Mouse (Mus musculus) 416B (cell line): ENCODE measurements around the gene Lancl2.
A peak's percentile ranks its signal among the peaks of the same experiment; 100 is the strongest.

Source experiments
- DNase-seq: peaks from one replicate; pipeline ENCODE4 v3.0.0; 2011; ENCODE audit warnings: low read depth

Gene Lancl2

DNA sequence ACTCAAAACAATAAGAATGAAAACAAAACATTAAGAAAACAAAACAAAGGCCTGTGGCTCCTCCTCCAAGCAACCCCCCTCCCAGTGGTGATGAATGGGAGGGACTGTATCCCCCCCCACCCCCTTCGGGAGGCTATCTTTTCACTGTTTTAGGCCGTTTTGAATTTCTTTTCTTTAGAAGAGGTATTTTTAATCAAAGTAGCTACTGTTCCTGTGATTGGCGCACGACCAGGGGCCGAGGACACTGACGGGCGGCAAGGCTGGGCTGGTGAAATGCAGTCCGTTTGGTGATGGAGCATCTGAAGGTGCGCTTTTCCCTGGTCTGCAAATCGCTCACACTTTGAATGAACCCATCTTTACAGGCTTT lies at the start of gene Lancl2:
Gene Lancl2, plus strand, starts transcription at position 165 of the 367 bp plus-strand sequence.
- no peak for DNase-seq

DNA sequence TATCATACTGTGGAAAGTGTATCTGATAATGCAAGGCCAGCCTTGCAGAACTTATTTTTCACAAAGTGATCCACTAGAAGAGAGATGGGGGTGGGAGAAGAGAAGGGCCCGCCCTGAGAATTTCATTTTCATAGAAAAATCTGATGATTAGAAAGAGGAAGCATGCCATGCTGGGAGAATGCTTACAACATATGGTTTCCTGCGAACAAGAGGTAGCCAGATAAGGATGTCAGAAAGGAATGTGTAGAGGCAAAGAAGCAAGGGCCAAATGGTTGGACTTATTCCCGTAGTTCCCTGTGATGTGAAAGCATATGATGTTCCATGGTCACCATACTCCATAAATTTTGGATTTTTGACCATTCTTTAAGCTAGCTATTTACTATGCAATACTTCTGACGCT lies 41.0 kb upstream of the Lancl2 start:
- peak; percentile 8 for DNase-seq

DNA sequence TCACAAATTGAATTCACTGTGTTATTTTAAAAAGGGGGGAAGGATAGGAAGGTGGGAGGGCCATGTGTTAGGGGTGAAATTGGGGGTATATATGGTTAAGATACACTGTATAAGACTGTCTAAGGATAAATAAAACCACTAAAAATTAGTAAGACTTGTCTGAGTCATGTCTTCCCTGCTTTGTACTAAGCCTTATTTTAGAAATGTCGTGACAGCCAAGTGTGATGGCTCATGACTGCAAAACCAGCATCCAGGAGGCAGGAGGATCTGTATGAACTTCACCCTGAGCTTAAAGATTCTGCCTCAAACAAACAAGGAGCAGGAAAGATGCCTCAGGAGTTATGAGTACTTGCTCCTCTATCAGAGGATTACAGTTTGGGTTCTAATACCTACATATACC lies 18.2 kb upstream of the Lancl2 start:
- DNase-seq: no peak

DNA sequence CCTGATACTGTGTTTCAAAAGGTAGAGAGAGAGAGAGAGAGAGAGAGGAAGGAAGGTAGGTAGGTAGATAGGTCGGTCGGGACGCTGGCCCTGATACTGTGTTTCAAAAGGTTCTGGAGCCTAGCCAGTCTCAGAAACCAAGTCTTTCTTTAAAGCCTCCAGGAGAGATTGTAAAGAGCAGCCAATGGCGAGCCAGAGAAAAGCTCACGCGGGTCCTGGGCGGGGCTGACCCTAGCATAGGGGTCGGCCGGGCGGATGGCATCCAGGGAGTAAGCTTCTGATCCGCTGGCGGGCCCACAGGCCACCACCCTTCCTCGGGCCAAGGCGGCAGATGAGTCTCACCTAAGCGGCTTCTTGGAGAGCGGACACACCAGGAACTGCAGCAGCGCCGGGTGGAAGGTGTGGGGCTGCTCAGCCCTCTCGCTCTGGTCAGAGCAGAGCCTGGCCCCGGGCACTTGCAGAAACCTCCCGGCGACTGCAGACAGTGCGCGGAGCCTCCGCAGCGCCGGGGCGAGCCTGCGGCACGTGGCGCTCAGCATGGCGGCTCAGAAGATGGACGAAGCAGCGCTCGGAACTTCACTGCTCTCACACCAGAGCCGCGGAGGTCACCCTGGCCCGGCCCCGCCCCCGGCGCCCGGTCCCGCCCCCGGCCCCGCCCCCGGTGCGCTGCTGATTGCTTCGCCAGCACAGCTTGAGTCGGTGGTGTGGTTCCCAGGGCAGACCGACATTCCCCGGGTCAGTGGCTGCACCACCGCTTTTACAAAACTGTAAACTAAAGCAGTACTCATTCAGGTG lies 10.7 kb upstream of the Lancl2 start, which contains the start of gene Pyurf:
Gene Pyurf, minus strand, starts transcription at position 612 of the 795 bp plus-strand sequence.
- DNase-seq: peak; percentile 95

DNA sequence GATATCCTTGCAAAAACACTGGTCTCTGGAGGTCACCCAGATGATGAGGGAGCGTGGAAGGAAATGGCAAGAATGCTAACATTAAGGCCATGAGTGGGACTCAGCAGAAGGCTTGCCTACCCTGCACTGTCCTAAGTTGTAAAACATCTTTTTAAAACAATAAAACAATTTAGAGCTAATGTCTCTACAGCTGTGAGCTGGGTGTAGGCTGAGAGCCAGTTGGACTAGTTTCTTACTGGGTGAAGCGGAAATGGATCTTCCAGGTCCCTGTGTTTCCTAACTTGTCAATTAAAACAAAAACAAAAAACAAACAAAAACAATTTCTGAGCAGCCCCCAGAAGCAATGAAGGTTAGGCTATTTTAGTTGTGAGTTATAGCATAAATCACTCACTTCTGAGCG lies 9.2 kb upstream of the Lancl2 start:
- no peak for DNase-seq

DNA sequence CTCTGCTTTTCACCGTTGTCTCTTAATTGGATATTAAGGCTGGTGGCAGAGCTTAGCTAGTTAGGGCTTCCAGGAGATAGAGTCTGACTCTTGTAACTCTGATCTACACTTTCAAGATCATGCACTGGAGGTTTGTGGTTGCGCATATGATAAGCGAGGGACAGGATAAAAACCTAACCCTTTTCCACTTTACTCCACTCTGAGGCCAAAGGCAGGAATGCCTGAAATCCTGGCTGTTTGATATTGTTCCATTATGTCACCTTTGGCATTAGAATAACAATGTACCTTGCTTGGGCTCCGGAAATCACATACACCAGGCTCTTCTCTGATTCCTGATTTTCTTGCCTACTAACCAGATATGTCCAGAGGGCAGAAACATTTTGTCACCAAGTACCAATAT lies 654 bp upstream of the Lancl2 start:
- DNase-seq: no peak

GRCm38 (mm10) chr6:57702743-57703499 lies 581 bp downstream of the Lancl2 start:
- DNase-seq: peak; percentile 97

DNA sequence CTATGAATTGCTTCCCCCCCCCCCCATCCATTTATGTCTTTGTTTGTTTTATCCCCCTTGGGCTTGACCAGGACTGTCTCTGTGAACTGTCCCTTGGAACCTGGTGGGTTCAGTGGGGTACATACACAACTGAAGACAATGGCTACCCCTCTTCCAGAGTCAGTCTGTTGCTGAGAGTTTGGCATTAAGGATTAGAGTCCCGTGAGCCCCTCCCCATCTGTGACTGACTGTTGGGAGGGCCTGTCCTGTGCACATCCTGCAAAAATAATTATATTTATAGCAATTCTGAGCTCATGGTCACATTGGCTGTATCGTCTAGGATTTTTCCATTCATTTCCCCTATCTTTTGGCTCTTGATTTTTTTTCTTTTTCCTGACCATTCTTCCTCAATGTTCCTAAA lies 1.4 kb downstream of the Lancl2 start:
- peak; percentile 51 for DNase-seq

DNA sequence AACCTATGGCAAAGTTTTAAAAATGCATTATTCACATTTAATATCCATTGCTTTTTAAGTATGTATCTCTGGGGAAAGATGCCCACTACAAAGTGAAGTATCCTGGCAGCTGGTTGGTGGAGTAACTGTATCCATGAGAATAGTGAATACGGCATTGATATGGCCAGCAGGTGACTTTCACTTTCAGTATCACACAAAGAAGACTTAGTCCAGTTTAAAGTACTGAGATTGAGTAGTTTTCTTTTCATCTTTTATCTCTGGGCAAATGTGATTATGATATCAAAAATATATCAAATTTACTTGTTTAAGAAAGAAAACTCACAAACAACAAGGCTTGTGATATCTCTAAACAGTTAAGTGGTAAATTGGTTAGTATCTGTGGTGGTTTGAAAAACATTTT lies 4.4 kb downstream of the Lancl2 start:
- DNase-seq: peak; percentile 68

GRCm38 (mm10) chr6:57711726-57712125 lies 9.4 kb downstream of the Lancl2 start:
- DNase-seq: peak; percentile 68

- no peak for DNase-seq
These were observed 19.0 kb downstream of the Lancl2 start for GRCm38 (mm10) chr6:57721347-57721746.

- peak; percentile 63 for DNase-seq
These were observed 40.4 kb downstream of the Lancl2 start for GRCm38 (mm10) chr6:57742749-57743148.

GRCm38 (mm10) chr6:57743333-57743732 lies 41.0 kb downstream of the Lancl2 start:
- peak; percentile 67 for DNase-seq

- DNase-seq: no peak
These were observed 41.8 kb downstream of the Lancl2 start for GRCm38 (mm10) chr6:57744123-57744522.

- peak; percentile 97 for DNase-seq
These were observed 42.8 kb downstream of the Lancl2 start for GRCm38 (mm10) chr6:57744974-57745747.

DNA sequence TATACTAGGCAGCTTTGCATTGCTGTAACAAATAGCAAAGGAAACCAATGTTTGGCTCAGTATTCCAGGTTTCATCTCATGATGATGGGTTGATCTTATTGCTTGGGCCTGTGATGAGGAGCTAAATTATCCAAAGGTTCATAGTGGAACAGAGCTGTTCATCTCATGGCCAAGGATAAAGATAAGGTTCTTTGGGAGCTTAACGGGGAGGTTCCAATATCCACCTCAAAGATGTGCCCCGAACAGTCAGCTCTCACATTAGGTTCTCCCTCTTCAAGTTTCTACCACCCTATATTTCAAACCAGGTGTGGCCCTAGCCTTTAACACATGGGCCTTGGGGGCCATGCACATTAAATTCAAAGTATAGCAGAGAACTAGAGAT lies 43.4 kb downstream of the Lancl2 start:
- no peak for DNase-seq

GRCm38 (mm10) chr6:57753962-57754759 lies 51.8 kb downstream of the Lancl2 start:
- no peak for DNase-seq

- peak; percentile 77 for DNase-seq
These were observed 60.7 kb downstream of the Lancl2 start for GRCm38 (mm10) chr6:57763054-57763453.

- peak; percentile 84 for DNase-seq
These were observed 62.9 kb downstream of the Lancl2 start for GRCm38 (mm10) chr6:57765095-57765878.

- DNase-seq: peak; percentile 36
These were observed 63.9 kb downstream of the Lancl2 start for GRCm38 (mm10) chr6:57766287-57766686.
